In genomic region chr3:89385451-89385850, GRCm38 (mm10) we compare ENCODE assay signal across 15 mouse cellular contexts. TPM values are rescaled to one million over a fixed set of nuclear protein-coding genes. Genes with fewer than 3 reads are reported as not detected.
DNase-seq lines count a peak whose midpoint lies in the region; ATAC-seq lines count a peak whose summit lies in the region.
"Had no signal": no experiment of that assay in that cellular context is flagged by ENCODE, and none has a peak within 500 bp of the region (broad histone marks: within the 10 kb centered on the region; RNA-seq: fewer than 3 reads in every experiment).

No protein-coding gene starts in this region.

- no peak overlapping the region for H3K4me3 ChIP-seq in midbrain, embryonic 10.5 days
- no peak overlapping the region for H3K4me3 ChIP-seq in midbrain, embryonic 15.5 days
- no peak overlapping the region for H3K4me3 ChIP-seq in embryonic facial prominence, embryonic 14.5 days (ENCODE audit: low read depth, low read length)
- no peak overlapping the region for H3K4me3 ChIP-seq in macrophage (ENCODE audit: inconsistent target)
- no peak overlapping the region for H3K4me3 ChIP-seq in hindbrain, embryonic 13.5 days
- H3K4me3 ChIP-seq: limb, embryonic 13.5 days had no signal

- no peaks in the 10 kb centered on the region for H3K9me3 ChIP-seq in midbrain, embryonic 10.5 days (replicated peaks)
- H3K9me3 ChIP-seq in midbrain, embryonic 15.5 days, result no peaks in the 10 kb centered on the region
- no peaks in the 10 kb centered on the region for H3K9me3 ChIP-seq in embryonic facial prominence, embryonic 14.5 days (ENCODE audit: control insufficient read depth, low read length)
- H3K9me3 ChIP-seq in hindbrain, embryonic 13.5 days, result no peaks in the 10 kb centered on the region
- H3K9me3 ChIP-seq: limb, embryonic 13.5 days had no signal

- no peak overlapping the region for H3K9ac ChIP-seq in midbrain, embryonic 15.5 days
- H3K9ac ChIP-seq in embryonic facial prominence, embryonic 14.5 days (ENCODE audit: low read depth, low read length), result 0 out of 2 replicates have a peak overlapping the region, but pooled peaks have one; percentile 1
- H3K9ac ChIP-seq in hindbrain, embryonic 13.5 days, result no peak overlapping the region
- H3K9ac ChIP-seq: limb, embryonic 13.5 days had no signal

- H3K27me3 ChIP-seq in midbrain, embryonic 10.5 days (ENCODE audit: low read depth, poor library complexity, severe bottlenecking), result peaks cover 36% of the 10 kb centered on the region
- H3K27me3 ChIP-seq in midbrain, embryonic 15.5 days (replicated peaks), result no peaks in the 10 kb centered on the region
- no peaks in the 10 kb centered on the region for H3K27me3 ChIP-seq in embryonic facial prominence, embryonic 14.5 days (replicated peaks; ENCODE audit: control insufficient read depth, insufficient read depth, low read length)
- H3K27me3 ChIP-seq in hindbrain, embryonic 13.5 days, result peaks cover 13% of the 10 kb centered on the region; the same call in 1 of the 2 replicates
- H3K27me3 ChIP-seq: limb, embryonic 13.5 days had no signal

- no peak overlapping the region for H3K4me2 ChIP-seq in midbrain, embryonic 15.5 days
- H3K4me2 ChIP-seq in embryonic facial prominence, embryonic 14.5 days (ENCODE audit: low read depth, low read length), result no peak overlapping the region
- no peak overlapping the region for H3K4me2 ChIP-seq in hindbrain, embryonic 13.5 days
- H3K4me2 ChIP-seq: limb, embryonic 13.5 days had no signal

- ATAC-seq in midbrain, embryonic 15.5 days (replicated peaks), result no peak
- no peak for ATAC-seq in embryonic facial prominence, embryonic 14.5 days (ENCODE audit: low read depth)
- ATAC-seq in hindbrain, embryonic 13.5 days (ENCODE audit: low FRiP score), result no peak

- 41% methylated on average over 11 of the region's 11 CpGs for WGBS in midbrain, embryonic 10.5 days
- 55% methylated on average over 11 of the region's 11 CpGs for WGBS in midbrain, embryonic 15.5 days
- WGBS in embryonic facial prominence, embryonic 14.5 days, result 36% methylated on average over 8 of the region's 11 CpGs
- WGBS in macrophage (ENCODE audit: missing documents), result 14% methylated on average over 2 of the region's 11 CpGs
- 60% methylated on average over 11 of the region's 11 CpGs for WGBS in hindbrain, embryonic 13.5 days

- DNase-seq in midbrain, embryonic 10.5 days (ENCODE audit: low spot score), result no peak
- no peak for DNase-seq in embryonic facial prominence, embryonic 14.5 days (ENCODE audit: low spot score)
- peak; percentile 66 to 75 for DNase-seq in thymus, postnatal 36 days
- no peak for DNase-seq in left cerebral cortex, adult 9 months (ENCODE audit: low spot score in 2 of 2)
- no peak for DNase-seq in kidney, adult 11 months
- DNase-seq: adrenal gland, postnatal 36 days; cerebellum, postnatal 14 days had no signal

- H3K79me2 ChIP-seq in macrophage (ENCODE audit: inconsistent target), result peaks cover 99% of the 10 kb centered on the region

- H3K36me3 ChIP-seq in midbrain, embryonic 10.5 days, result no peaks in the 10 kb centered on the region
- H3K36me3 ChIP-seq in midbrain, embryonic 15.5 days (replicated peaks), result no peaks in the 10 kb centered on the region
- no peaks in the 10 kb centered on the region for H3K36me3 ChIP-seq in embryonic facial prominence, embryonic 14.5 days (ENCODE audit: control insufficient read depth, insufficient read depth, low read length)
- peaks cover 13% of the 10 kb centered on the region for H3K36me3 ChIP-seq in macrophage (ENCODE audit: inconsistent target)
- H3K36me3 ChIP-seq in hindbrain, embryonic 13.5 days, result no peaks in the 10 kb centered on the region
- H3K36me3 ChIP-seq: limb, embryonic 13.5 days had no signal

- peaks cover 48% of the 10 kb centered on the region for H3K4me1 ChIP-seq in midbrain, embryonic 10.5 days
- H3K4me1 ChIP-seq in midbrain, embryonic 15.5 days, result peaks cover 8% of the 10 kb centered on the region; the same call in 1 of the 2 replicates
- H3K4me1 ChIP-seq in embryonic facial prominence, embryonic 14.5 days (ENCODE audit: control insufficient read depth, insufficient read depth, low read length), result peaks cover 13% of the 10 kb centered on the region; the same call in 1 of the 2 replicates
- peaks cover 21% of the 10 kb centered on the region for H3K4me1 ChIP-seq in hindbrain, embryonic 13.5 days (replicated peaks)

- H3K27ac ChIP-seq in midbrain, embryonic 10.5 days (replicated peaks), result 0 out of 2 replicates have a peak overlapping the region, but pooled peaks have one; percentile 70
- H3K27ac ChIP-seq in midbrain, embryonic 15.5 days, result no peak overlapping the region
- H3K27ac ChIP-seq in embryonic facial prominence, embryonic 14.5 days (replicated peaks; ENCODE audit: low read depth, low read length), result no peak overlapping the region; the same call in 1 of the 2 replicates
- peak overlapping the region; percentile 39 for H3K27ac ChIP-seq in macrophage
- H3K27ac ChIP-seq in hindbrain, embryonic 13.5 days, result no peak overlapping the region
- H3K27ac ChIP-seq: limb, embryonic 13.5 days had no signal

RNA-seq across cellular contexts. Expression of gene Zbtb7b, which starts 9.1 kb away (rescaled TPM):
- 0.39 and 0.83 TPM in 2 replicates for polyA plus RNA-seq in midbrain, embryonic 10.5 days (2016; fragmentation: Nextera tagmentation; extraction: Ambion mirVana)
- polyA plus RNA-seq in midbrain, embryonic 15.5 days (2015; fragmentation: Nextera tagmentation; extraction: Ambion mirVana), result 0.59 and 0.64 TPM in 2 replicates
- 2.3 and 3.6 TPM in 2 replicates for polyA plus RNA-seq in embryonic facial prominence, embryonic 14.5 days (2014; fragmentation: Nextera tagmentation; extraction: Ambion mirVana)
- 10 to 100 TPM in 20 of 26 experiments, 1 to 10 TPM in 6; 2.5 to 53.1 (median 18.1) TPM for total RNA-seq in macrophage (2018; cell fraction: chromatin; rRNA removed)
- 10 to 100 TPM; 23.0 to 84.5 (median 54.9) TPM for total RNA-seq in macrophage (2018; cell fraction: cytosol; rRNA removed)
- total RNA-seq in macrophage (2018; cell fraction: nucleus; rRNA removed), result 10 to 100 TPM; 11.2 to 95.4 (median 44.7) TPM
- 41.6 to 50.1 TPM (median 42.1 TPM) in 3 replicates for polyA plus RNA-seq in macrophage (2018)
- polyA plus RNA-seq in hindbrain, embryonic 13.5 days (2015; fragmentation: Nextera tagmentation; extraction: Ambion mirVana), result 0.70 and 0.73 TPM in 2 replicates

RNA-seq across cellular contexts. Expression of gene Lenep, which starts 17.1 kb away (rescaled TPM):
- 0.68 and 1.2 TPM in 2 replicates for polyA plus RNA-seq in midbrain, embryonic 10.5 days (2016; fragmentation: Nextera tagmentation; extraction: Ambion mirVana)
- polyA plus RNA-seq in midbrain, embryonic 15.5 days (2015; fragmentation: Nextera tagmentation; extraction: Ambion mirVana), result 0.22 and 2.3 TPM in 2 replicates
- not detected in 2 replicates for polyA plus RNA-seq in embryonic facial prominence, embryonic 14.5 days (2014; fragmentation: Nextera tagmentation; extraction: Ambion mirVana)
- 1 to 10 TPM in 16 of 26 experiments, under 1 TPM in 1, not detected in 9; 0.53 to 6.3 (median 2.0) TPM for total RNA-seq in macrophage (2018; cell fraction: chromatin; rRNA removed)
- total RNA-seq in macrophage (2018; cell fraction: cytosol; rRNA removed), result under 1 TPM in 5 of 26 experiments, not detected in 21; 0.07 to 0.24 (median 0.11) TPM
- 1 to 10 TPM in 16 of 26 experiments, under 1 TPM in 6, not detected in 4; 0.39 to 8.9 (median 2.0) TPM for total RNA-seq in macrophage (2018; cell fraction: nucleus; rRNA removed)
- not detected in 3 replicates for polyA plus RNA-seq in macrophage (2018)
- 1.1 and 1.4 TPM in 2 replicates for polyA plus RNA-seq in hindbrain, embryonic 13.5 days (2015; fragmentation: Nextera tagmentation; extraction: Ambion mirVana)
- total RNA-seq: monocyte, adult 5-6 weeks had no signal
- polyA plus RNA-seq: gonadal fat pad, adult 2 months; limb, embryonic 13.5 days had no signal

RNA-seq across cellular contexts. Expression of gene Dcst1, which starts 20.4 kb away (rescaled TPM):
- polyA plus RNA-seq in midbrain, embryonic 10.5 days (2016; fragmentation: Nextera tagmentation; extraction: Ambion mirVana), result 0.11 and 0.20 TPM in 2 replicates
- polyA plus RNA-seq in midbrain, embryonic 15.5 days (2015; fragmentation: Nextera tagmentation; extraction: Ambion mirVana), result 0.89 and 0.99 TPM in 2 replicates
- polyA plus RNA-seq in embryonic facial prominence, embryonic 14.5 days (2014; fragmentation: Nextera tagmentation; extraction: Ambion mirVana), result 0.26 and 0.33 TPM in 2 replicates
- total RNA-seq in macrophage (2018; cell fraction: chromatin; rRNA removed), result not detected
- not detected for total RNA-seq in macrophage (2018; cell fraction: cytosol; rRNA removed)
- total RNA-seq in macrophage (2018; cell fraction: nucleus; rRNA removed), result not detected
- not detected in 3 replicates for polyA plus RNA-seq in macrophage (2018)
- polyA plus RNA-seq in hindbrain, embryonic 13.5 days (2015; fragmentation: Nextera tagmentation; extraction: Ambion mirVana), result 1.1 and 1.3 TPM in 2 replicates
- total RNA-seq: hematopoietic stem cell, adult 5-6 weeks; layer of hippocampus, adult 18-20 months; monocyte, adult 5-6 weeks had no signal

RNA-seq across cellular contexts. Expression of gene Dcst2, which starts 23.7 kb away (rescaled TPM):
- 0.11 and 0.12 TPM in 2 replicates for polyA plus RNA-seq in midbrain, embryonic 10.5 days (2016; fragmentation: Nextera tagmentation; extraction: Ambion mirVana)
- polyA plus RNA-seq in midbrain, embryonic 15.5 days (2015; fragmentation: Nextera tagmentation; extraction: Ambion mirVana), result 0.14 and 0.17 TPM in 2 replicates
- polyA plus RNA-seq in embryonic facial prominence, embryonic 14.5 days (2014; fragmentation: Nextera tagmentation; extraction: Ambion mirVana), result not detected in 2 replicates
- under 1 TPM in 2 of 26 experiments, not detected in 24; 0.31 to 0.42 TPM for total RNA-seq in macrophage (2018; cell fraction: chromatin; rRNA removed)
- total RNA-seq in macrophage (2018; cell fraction: cytosol; rRNA removed), result under 1 TPM in 1 of 26 experiments, not detected in 25; 0.03 TPM
- total RNA-seq in macrophage (2018; cell fraction: nucleus; rRNA removed), result under 1 TPM in 1 of 26 experiments, not detected in 25; 0.22 TPM
- not detected in 3 replicates for polyA plus RNA-seq in macrophage (2018)
- polyA plus RNA-seq in hindbrain, embryonic 13.5 days (2015; fragmentation: Nextera tagmentation; extraction: Ambion mirVana), result 0.14 and 0.17 TPM in 2 replicates
- total RNA-seq: hematopoietic stem cell, adult 5-6 weeks; monocyte, adult 5-6 weeks had no signal

RNA-seq across cellular contexts. Expression of gene Flad1, which starts 26.2 kb away (rescaled TPM):
- 27.9 and 34.2 TPM in 2 replicates for polyA plus RNA-seq in midbrain, embryonic 10.5 days (2016; fragmentation: Nextera tagmentation; extraction: Ambion mirVana)
- polyA plus RNA-seq in midbrain, embryonic 15.5 days (2015; fragmentation: Nextera tagmentation; extraction: Ambion mirVana), result 35.9 and 36.5 TPM in 2 replicates
- polyA plus RNA-seq in embryonic facial prominence, embryonic 14.5 days (2014; fragmentation: Nextera tagmentation; extraction: Ambion mirVana), result 24.2 and 24.8 TPM in 2 replicates
- total RNA-seq in macrophage (2018; cell fraction: chromatin; rRNA removed), result 10 to 100 TPM; 14.7 to 55.7 (median 35.5) TPM
- total RNA-seq in macrophage (2018; cell fraction: cytosol; rRNA removed), result 10 to 100 TPM; 12.4 to 27.6 (median 19.2) TPM
- 10 to 100 TPM; 11.5 to 47.7 (median 28.4) TPM for total RNA-seq in macrophage (2018; cell fraction: nucleus; rRNA removed)
- 11.3 to 17.1 TPM (median 16.4 TPM) in 3 replicates for polyA plus RNA-seq in macrophage (2018)
- polyA plus RNA-seq in hindbrain, embryonic 13.5 days (2015; fragmentation: Nextera tagmentation; extraction: Ambion mirVana), result 38.5 and 39.3 TPM in 2 replicates

Comparison
In these comparisons a context has a peak if more than half of its experiments do, and no peak if none do; other contexts are left out.
1. H3K27ac ChIP-seq: peak in midbrain, embryonic 10.5 days (single experiment) and macrophage (single experiment); none in midbrain, embryonic 15.5 days (single experiment), embryonic facial prominence, embryonic 14.5 days (single experiment) and hindbrain, embryonic 13.5 days (single experiment).
2. DNase-seq: peak in thymus, postnatal 36 days (2 of 2); none in midbrain, embryonic 10.5 days (single experiment), embryonic facial prominence, embryonic 14.5 days (single experiment), left cerebral cortex, adult 9 months (0 of 2) and kidney, adult 11 months (single experiment).